In the genomic region with DNA sequence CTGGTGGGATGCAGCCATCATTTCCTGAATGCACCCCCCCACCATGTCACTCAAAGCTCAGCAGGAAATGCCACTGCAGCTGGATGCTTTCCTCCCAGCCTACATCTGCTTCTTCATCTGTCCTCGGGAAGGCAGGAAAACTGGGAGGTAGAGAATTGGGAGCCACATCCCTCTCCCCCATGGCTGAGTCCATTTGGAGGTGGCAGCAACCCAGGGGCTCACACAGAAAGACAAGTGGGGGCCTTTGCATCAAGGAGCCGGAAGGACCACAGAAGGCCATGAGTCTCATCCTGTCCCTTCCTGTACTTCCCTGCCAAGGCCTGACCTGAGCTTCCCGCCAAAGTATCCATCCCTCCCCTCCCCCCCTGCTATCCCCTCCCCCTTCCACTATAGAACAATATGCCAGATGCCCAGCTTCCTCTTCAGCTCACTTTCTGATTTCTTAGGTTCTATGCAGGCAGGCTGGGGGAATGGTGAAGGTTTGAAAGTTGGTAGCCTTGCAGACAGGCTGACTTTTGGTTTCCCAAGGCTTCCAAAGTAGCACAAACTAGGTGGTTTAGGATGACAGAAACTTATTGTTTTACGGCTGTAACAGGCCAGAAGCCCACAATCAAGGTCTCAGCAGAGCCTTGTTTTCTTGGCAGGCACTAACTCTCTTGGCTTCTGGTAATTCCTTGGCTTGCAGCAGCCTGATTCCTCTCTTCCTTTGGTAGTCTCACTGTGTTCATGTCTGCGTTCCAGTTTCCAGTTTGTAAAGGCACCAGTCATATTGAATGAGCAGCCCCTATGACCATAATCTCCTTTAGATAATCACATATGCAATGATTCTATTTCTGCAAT, we compare ENCODE assay signal across 11 mouse cellular contexts. TPM values are rescaled to one million over a fixed set of nuclear protein-coding genes. Genes with fewer than 3 reads are reported as not detected.
DNase-seq lines count a peak whose midpoint lies in the region; ATAC-seq and TF ChIP-seq lines count a peak whose summit lies in the region.
"Had no signal": no experiment of that assay in that cellular context is flagged by ENCODE, and none has a peak within 500 bp of the region (broad histone marks: within the 10 kb centered on the region; RNA-seq: fewer than 3 reads in every experiment).

No protein-coding gene starts in this region.

- peak; percentile 53 for ATAC-seq in forebrain, postnatal 0 days
- ATAC-seq in forebrain, embryonic 12.5 days (ENCODE audit: low FRiP score) = no peak
- no peak for ATAC-seq in heart, postnatal 0 days (ENCODE audit: insufficient read depth, low read depth)
- no peak for ATAC-seq in megakaryocyte-erythroid progenitor cell, adult 5-6 weeks (replicated peaks; ENCODE audit: low FRiP score, low TSS enrichment, poor library complexity, severe bottlenecking)

- no peaks in the 10 kb centered on the region for H3K36me3 ChIP-seq in forebrain, postnatal 0 days (ENCODE audit: insufficient read depth)
- no peaks in the 10 kb centered on the region for H3K36me3 ChIP-seq in forebrain, embryonic 12.5 days (replicated peaks)
- no peaks in the 10 kb centered on the region for H3K36me3 ChIP-seq in heart, postnatal 0 days (replicated peaks; ENCODE audit: control insufficient read depth, insufficient read depth, low read length)
- H3K36me3 ChIP-seq: hindbrain, embryonic 13.5 days had no signal

- H3K4me1 ChIP-seq in forebrain, postnatal 0 days (ENCODE audit: insufficient read depth) = no peaks in the 10 kb centered on the region; the same call in 1 of the 2 replicates
- no peaks in the 10 kb centered on the region for H3K4me1 ChIP-seq in forebrain, embryonic 12.5 days
- H3K4me1 ChIP-seq in heart, postnatal 0 days (ENCODE audit: control insufficient read depth, insufficient read depth) = no peaks in the 10 kb centered on the region; the same call in 1 of the 2 replicates
- H3K4me1 ChIP-seq: hindbrain, embryonic 13.5 days had no signal

- DNase-seq in forebrain, postnatal 0 days = peak; percentile 32
- DNase-seq in left cerebral cortex, postnatal 4 days = peak; percentile 40
- DNase-seq in left cerebral cortex, adult 8-10 months (ENCODE audit: low spot score in 2 of 2) = no peak
- peak; percentile 48 for DNase-seq in adrenal gland, postnatal 14 days
- peak; percentile 15 for DNase-seq in heart, postnatal 0 days (ENCODE audit: low spot score)
- DNase-seq in thymus, postnatal 10 days (ENCODE audit: low spot score in 2 of 2) = no peak
- DNase-seq: thymus, adult 18-20 months had no signal

- intact Hi-C loops in left cerebral cortex, postnatal 4 days (cut with DNase I) = no loop called here

- 35% methylated on average over 5 of the region's 5 CpGs for WGBS in forebrain, postnatal 0 days
- 62% methylated on average over 5 of the region's 5 CpGs for WGBS in forebrain, embryonic 12.5 days
- 43% methylated on average over 5 of the region's 5 CpGs for WGBS in heart, postnatal 0 days

- 0 out of 2 replicates have a peak overlapping the region, but pooled peaks have one; percentile 21 for H3K27ac ChIP-seq in forebrain, postnatal 0 days (ENCODE audit: low read depth, low read length)
- H3K27ac ChIP-seq in forebrain, embryonic 12.5 days = no peak overlapping the region
- peak overlapping the region; percentile 23 for H3K27ac ChIP-seq in heart, postnatal 0 days (ENCODE audit: low read depth)
- H3K27ac ChIP-seq: hindbrain, embryonic 13.5 days had no signal

- H3K4me3 ChIP-seq in forebrain, postnatal 0 days (ENCODE audit: low read depth, low read length) = no peak overlapping the region
- no peak overlapping the region for H3K4me3 ChIP-seq in forebrain, embryonic 12.5 days (replicated peaks)
- no peak overlapping the region for H3K4me3 ChIP-seq in heart, postnatal 0 days (ENCODE audit: low read depth, low read length)
- H3K4me3 ChIP-seq: hindbrain, embryonic 13.5 days had no signal

- H3K9me3 ChIP-seq in forebrain, postnatal 0 days (ENCODE audit: low read length) = no peaks in the 10 kb centered on the region
- no peaks in the 10 kb centered on the region for H3K9me3 ChIP-seq in forebrain, embryonic 12.5 days
- no peaks in the 10 kb centered on the region for H3K9me3 ChIP-seq in heart, postnatal 0 days (replicated peaks; ENCODE audit: control insufficient read depth, low read length)
- H3K9me3 ChIP-seq: hindbrain, embryonic 13.5 days had no signal

- no peak for TF ChIP-seq CTCF in forebrain, postnatal 0 days (IDR thresholded peaks at IDR 0.05; ENCODE audit: low read depth)
- TF ChIP-seq CTCF in heart, postnatal 0 days (IDR thresholded peaks at IDR 0.05; ENCODE audit: low read depth) = no peak

- H3K4me2 ChIP-seq in forebrain, postnatal 0 days (ENCODE audit: low read depth) = no peak overlapping the region
- H3K4me2 ChIP-seq in forebrain, embryonic 12.5 days = no peak overlapping the region
- H3K4me2 ChIP-seq in heart, postnatal 0 days (ENCODE audit: low read depth, low read length) = no peak overlapping the region
- H3K4me2 ChIP-seq: hindbrain, embryonic 13.5 days had no signal

- no peak overlapping the region for H3K9ac ChIP-seq in forebrain, postnatal 0 days
- no peak overlapping the region for H3K9ac ChIP-seq in forebrain, embryonic 12.5 days
- no peak overlapping the region for H3K9ac ChIP-seq in heart, postnatal 0 days (replicated peaks; ENCODE audit: low read depth, low read length)
- H3K9ac ChIP-seq: hindbrain, embryonic 13.5 days had no signal

- TF ChIP-seq EP300 in heart, postnatal 0 days (IDR thresholded peaks at IDR 0.05; ENCODE audit: low read depth) = no peak

- H3K27me3 ChIP-seq in forebrain, postnatal 0 days (ENCODE audit: insufficient read depth, low read length) = no peaks in the 10 kb centered on the region
- H3K27me3 ChIP-seq in forebrain, embryonic 12.5 days = peaks cover 9% of the 10 kb centered on the region; the same call in 1 of the 2 replicates
- no peaks in the 10 kb centered on the region for H3K27me3 ChIP-seq in heart, postnatal 0 days (ENCODE audit: control insufficient read depth, insufficient read depth, low read length)
- H3K27me3 ChIP-seq: CH12.LX; hindbrain, embryonic 13.5 days had no signal

RNA-seq across cellular contexts. Expression of a gene that starts 46.2 kb away (rescaled TPM):
- 16.9 and 17.0 TPM in 2 replicates for total RNA-seq in forebrain, postnatal 0 days (2014; rRNA removed)
- 21.3 and 23.1 TPM in 2 replicates for polyA plus RNA-seq in forebrain, postnatal 0 days (2015; fragmentation: Nextera tagmentation; extraction: Ambion mirVana)
- 3.2 and 4.2 TPM in 2 replicates for polyA plus RNA-seq in forebrain, embryonic 12.5 days (2016; fragmentation: Nextera tagmentation; extraction: Ambion mirVana)
- 10 to 100 TPM; 63.9 to 64.4 TPM for total RNA-seq in left cerebral cortex, postnatal 4 days (2021)
- 10 to 100 TPM; 44.8 to 49.2 (median 47.6) TPM for total RNA-seq in left cerebral cortex, adult 8-10 months (2022)
- total RNA-seq in adrenal gland, postnatal 14 days (2021) = 9.4 and 10.0 TPM in 2 replicates
- 2.3 and 10.4 TPM in 2 replicates for total RNA-seq in heart, postnatal 0 days (2014; rRNA removed; ENCODE audit: low replicate concordance)
- polyA plus RNA-seq in heart, postnatal 0 days (2015; fragmentation: Nextera tagmentation; extraction: Ambion mirVana) = 5.8 and 6.6 TPM in 2 replicates
- total RNA-seq in megakaryocyte-erythroid progenitor cell, adult 5-6 weeks (2014; fragmentation: Nextera tagmentation) = 2.7 and 2.9 TPM in 2 replicates
- 1.6 and 2.5 TPM in 2 replicates for total RNA-seq in megakaryocyte-erythroid progenitor cell, adult 5-6 weeks (2017)

Comparison
In these comparisons a context has a peak if more than half of its experiments do, and no peak if none do; other contexts are left out.
1. DNase-seq: peak in forebrain, postnatal 0 days (single experiment), left cerebral cortex, postnatal 4 days (single experiment), adrenal gland, postnatal 14 days (single experiment) and heart, postnatal 0 days (single experiment); none in left cerebral cortex, adult 8-10 months (0 of 2) and thymus, postnatal 10 days (0 of 2).